Mouse (Mus musculus): ENCODE data around the gene Ecm1.

The Ecm1 gene

GRCm38 (mm10) chr3:95689171-95689915 is 50.0 kb downstream of the Ecm1 start:
- no peak for DNase-seq

DNA sequence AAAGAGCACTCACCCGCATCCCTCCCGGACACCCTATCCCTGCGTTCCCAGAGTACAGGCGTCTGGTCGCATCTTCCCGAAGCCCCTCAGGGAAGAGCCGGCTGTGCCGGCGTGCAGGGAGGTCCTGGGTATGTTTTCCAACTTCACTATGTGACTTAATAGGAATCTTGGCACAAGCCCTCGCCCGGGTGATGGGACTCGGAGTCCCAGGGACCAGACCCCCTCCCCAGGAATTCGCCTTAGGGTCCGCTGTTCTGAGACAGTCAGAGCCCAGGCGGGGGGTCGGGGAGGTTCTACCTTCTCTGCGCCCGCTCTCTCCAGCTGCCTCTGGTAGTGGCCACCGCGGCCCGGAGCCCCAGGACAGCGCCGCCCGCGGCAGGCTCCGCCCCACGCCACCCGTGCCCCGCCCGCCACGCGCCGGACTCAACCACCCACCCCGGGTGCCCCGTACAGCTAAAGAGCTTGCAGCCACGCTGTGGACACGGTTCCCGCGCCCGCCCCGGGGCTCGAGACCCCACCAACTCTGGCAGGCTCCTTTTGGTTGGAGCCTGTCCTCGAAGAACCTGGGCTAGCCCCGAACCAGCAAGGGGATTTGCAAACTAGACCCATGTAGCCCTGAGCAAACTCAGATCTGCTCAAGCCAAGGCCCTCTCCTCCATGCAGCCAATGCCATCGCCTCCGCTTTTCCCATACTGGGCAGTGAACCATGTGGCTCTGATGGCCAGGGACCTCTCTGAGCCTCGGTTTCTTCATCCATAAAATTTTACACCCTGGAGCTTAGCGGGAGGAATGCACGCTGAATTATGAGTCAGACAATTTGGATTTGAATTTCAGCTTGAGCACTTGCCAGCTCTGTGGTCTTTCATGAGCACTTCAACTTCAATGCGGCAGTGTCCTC is 51.6 kb downstream of the Ecm1 start, which contains the start of gene Adamtsl4:
Gene Adamtsl4, minus strand, starts transcription at position 394 of the 898 bp plus-strand sequence.
- DNase-seq, result peak; percentile 56 to 62

DNA sequence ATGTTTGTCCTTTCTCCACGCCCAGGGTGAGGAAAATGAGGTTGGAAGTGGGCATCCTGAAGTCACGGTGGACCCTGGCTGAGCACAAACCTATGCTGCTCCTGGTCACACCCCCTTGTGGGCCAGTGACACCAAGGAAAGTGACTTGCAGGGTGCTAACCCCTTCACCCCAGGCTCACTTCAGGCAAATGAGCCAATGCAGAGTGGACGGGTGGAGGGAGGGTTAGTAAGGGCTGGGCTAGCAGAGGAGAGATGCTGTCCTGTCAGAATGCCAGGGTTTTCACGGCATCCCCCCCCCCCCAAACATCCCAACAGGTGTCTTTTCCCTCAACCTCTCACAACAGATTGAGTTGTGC is 52.2 kb downstream of the Ecm1 start:
- no peak for DNase-seq

GRCm38 (mm10) chr3:95686492-95687167 is 52.7 kb downstream of the Ecm1 start:
- DNase-seq, result no peak

DNA sequence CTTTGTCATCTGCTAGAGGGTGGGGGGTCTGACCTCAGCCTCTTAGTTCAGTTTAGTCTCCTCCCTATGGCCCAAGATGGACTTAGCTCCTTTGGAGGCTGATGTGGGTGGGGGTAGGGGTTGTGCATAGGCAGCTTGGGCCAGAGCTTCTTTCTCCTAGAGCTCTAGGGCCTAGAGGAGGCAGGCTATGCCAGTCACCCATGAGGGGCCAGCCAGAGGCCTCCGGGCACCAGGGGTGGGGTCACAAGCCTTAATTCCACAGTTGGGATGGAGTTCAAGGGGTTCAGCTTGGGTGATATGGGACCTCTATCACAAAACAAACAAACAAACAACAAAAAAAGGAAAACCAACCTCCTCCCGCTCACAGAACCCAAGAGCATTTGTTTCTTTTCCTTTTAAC is 53.7 kb downstream of the Ecm1 start:
- DNase-seq, result no peak

GRCm38 (mm10) chr3:95685301-95685700 is 54.1 kb downstream of the Ecm1 start:
- no peak for DNase-seq

DNA sequence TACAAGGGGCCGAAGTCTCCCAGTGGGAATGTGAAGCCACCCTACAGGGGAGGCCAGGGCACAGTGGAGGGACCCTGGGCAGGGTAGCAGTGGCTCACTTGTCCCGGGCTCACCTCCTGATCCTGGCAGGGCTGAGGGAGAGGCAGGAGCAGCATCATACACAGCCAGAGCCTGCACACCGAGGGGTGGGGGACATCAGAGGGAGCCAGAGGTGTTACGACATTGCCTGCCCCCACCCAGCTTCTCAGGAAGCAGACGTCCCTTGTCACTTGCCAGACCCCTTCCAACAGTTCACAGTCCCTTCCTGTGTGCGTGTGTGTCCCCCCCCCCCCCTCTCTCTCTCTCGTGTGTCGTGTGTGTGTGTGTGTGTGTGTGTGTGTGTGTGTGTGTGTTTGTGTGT is 54.5 kb downstream of the Ecm1 start:
- no peak for DNase-seq
